Mouse (Mus musculus) yolk sac, embryonic 10.5 days (tissue): Measurements from ENCODE around the gene Mpzl1.

ENCODE experiments used
- DNase-seq: peaks from one replicate; pipeline ENCODE4 v3.0.0-alpha.2; 2017; ENCODE audit warnings: low spot score

Mpzl1 gene

DNA sequence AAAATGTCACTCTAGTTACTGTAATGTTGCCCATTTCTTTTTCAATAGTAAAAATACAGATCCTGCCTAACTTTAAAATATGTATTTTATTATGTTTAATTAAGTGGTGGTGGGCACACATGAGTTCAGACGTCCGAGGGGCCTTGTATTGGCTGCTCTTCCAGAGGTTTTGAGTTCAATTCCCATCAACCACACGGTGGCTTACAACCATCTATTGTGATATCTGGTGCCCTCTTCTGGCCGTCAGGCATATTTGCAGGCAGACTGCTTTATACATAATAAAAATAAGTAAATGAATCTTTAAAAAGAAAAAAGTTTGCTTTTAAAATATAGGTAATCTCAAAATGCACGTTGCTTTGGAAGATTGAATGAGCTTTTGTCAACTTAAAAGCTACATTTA lies 55.0 kb downstream of the Mpzl1 start:
- no peak for DNase-seq

DNA sequence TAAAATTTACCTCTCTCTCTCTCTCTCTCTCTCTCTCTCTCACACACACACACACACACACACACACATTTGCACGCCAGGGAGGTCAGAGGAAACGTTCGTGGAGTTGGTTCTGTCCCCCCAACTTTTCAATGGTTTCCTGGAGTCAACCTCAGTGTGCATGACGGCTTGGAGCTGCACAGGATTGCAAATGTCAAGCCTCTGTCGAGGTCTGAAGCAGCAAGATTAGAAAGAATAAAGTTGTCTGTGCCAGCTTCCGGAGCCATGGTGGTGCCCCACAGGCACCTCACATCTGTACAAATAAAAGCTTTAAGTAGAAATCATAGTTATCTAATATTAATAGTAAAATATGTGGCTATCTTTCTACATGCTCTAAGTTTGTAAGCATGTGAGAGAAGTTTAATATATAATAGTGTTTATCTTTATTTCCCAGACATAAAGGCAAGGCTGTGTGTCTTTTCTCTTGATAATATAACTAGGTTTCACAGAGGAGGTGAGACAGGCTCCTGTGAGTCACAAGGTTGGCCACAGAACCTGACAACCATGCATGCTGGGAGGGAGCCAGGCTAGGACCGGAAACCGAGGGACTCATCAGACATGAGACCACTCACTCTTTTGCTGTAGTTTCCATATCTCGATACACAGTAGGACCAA lies 57.8 kb downstream of the Mpzl1 start:
- no peak for DNase-seq

DNA sequence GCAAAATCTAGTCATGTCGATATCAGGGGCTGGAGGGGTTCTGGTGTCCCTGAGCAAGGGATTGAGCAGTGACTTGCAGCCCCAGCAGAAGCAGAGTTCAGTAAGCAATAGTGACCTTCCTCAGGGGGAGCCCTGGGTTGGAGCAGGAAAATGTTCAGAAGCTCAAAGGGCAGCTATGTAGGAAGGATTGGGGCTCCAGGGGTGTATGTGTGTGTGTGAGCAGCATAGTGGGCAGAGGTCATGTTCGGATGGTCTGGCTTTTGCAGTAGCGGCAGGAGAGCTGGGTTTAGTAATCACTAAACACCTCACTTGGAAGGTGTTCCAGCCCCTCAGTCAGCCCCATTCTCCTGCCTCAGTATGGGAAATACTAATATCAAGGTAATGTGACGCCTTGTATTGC lies 58.3 kb downstream of the Mpzl1 start:
- DNase-seq = no peak

DNA sequence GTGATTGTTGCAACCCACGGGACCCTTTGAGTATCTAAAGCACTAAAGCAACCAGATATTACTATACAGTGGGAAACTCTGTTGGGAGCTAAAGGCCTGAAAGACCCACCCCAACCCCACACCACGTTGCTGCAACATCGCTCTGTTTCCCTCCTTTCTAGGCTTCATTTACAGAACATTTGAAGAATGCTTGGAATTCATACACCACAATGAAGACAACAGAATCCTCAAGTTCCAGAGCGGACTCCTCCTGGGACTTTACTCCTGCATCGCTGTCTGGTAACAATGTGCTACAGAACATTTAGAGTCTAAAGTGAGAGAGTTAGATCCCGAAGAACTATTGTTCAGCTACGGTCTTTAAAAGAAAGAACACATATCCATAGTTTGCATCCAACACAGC lies 66.9 kb downstream of the Mpzl1 start:
- no peak for DNase-seq

DNA sequence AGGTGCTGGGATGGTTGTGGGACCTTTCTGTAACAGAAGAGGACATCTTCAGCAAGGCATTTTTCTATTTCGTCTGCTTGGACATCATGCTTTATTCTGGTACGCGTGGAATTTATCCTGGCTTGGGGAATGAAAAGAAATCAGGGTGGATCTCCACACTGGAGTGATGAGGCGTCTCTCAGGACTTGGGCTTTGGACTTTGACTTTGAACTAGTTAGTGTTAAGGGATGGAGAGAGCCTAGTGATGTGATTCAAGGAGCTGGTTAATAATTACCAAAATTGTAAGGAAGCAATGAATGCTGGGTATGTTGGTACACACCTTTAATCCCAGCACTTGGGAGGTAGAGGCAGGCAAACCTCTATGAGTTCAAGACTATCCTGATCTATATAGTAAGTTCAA lies 69.1 kb downstream of the Mpzl1 start:
- DNase-seq = peak; percentile 24

DNA sequence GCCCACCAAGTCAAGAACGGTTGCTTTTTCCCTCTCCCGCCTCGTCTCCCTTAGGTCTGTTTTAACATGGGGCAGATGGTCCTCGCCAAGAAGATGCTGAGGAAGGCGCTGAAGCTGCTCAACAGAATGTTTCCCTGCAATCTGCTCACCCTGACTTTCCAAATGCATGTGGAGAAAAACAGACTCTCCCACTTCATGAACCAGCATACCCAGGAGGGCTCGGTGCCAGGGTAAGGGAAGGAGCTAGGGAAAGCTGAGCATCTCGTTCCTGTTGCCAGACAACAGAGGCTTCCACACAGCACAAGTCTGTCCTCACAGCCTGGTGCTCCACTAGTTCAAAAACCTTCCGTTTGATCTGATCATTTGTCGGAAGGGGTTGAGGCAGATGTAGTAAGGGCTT lies 75.3 kb downstream of the Mpzl1 start:
- DNase-seq = no peak

DNA sequence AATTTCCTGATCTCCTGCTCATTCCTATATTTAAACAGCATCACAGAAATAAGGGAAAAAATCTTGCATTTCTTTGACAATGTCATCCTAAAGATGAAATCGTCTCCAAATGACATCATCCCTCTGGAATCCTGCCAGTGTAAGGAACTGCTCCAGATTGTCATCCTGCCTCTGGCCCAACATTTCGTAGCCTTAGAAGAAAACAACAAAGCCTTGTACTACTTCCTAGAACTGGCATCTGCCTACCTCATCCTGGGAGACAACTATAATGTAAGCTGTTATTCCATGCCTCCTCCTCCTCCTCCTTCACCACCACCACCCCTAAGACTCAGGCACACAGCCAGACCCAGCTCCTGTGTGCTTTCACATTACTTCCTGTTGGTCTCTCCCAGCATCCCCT lies 77.6 kb downstream of the Mpzl1 start:
- no peak for DNase-seq
